Mouse (Mus musculus): ENCODE results near the gene Ctdnep1.

- TF ChIP-seq CTCF (IDR thresholded peaks at IDR 0.05; ENCODE audit: borderline replicate concordance, insufficient read depth, low read length): peak; percentile 63; the same call in 1 of the 2 replicates
- TF ChIP-seq POLR2A (IDR thresholded peaks at IDR 0.05; ENCODE audit: low read depth, low read length): no peak
Observed at GRCm38 (mm10) chr11:69948763-69949150, 32.2 kb upstream of the Ctdnep1 start.
